Mouse (Mus musculus) gonadal fat pad, adult 2 months (tissue): ENCODE measurements around the gene Cxcl3. TPM values are rescaled to one million over a fixed set of nuclear protein-coding genes. Genes with fewer than 3 reads are reported as not detected.

ENCODE experiments used
- DNase-seq: peaks from one replicate; pipeline ENCODE4 v3.0.0-alpha.2; 2012; ENCODE audit warnings: low read depth
- polyA plus RNA-seq: library from polyadenylated mRNA; depleted of rRNA; stranded (reverse); fragments of >200 nt; gene quantifications from 2 replicates; pipeline ENCODE4 v1.2.3, GENCODE M21; 2012; rRNA removed

Cxcl3 gene
- polyA plus RNA-seq: 0.50 TPM in 1 of 2 replicates, not detected in the other

DNA sequence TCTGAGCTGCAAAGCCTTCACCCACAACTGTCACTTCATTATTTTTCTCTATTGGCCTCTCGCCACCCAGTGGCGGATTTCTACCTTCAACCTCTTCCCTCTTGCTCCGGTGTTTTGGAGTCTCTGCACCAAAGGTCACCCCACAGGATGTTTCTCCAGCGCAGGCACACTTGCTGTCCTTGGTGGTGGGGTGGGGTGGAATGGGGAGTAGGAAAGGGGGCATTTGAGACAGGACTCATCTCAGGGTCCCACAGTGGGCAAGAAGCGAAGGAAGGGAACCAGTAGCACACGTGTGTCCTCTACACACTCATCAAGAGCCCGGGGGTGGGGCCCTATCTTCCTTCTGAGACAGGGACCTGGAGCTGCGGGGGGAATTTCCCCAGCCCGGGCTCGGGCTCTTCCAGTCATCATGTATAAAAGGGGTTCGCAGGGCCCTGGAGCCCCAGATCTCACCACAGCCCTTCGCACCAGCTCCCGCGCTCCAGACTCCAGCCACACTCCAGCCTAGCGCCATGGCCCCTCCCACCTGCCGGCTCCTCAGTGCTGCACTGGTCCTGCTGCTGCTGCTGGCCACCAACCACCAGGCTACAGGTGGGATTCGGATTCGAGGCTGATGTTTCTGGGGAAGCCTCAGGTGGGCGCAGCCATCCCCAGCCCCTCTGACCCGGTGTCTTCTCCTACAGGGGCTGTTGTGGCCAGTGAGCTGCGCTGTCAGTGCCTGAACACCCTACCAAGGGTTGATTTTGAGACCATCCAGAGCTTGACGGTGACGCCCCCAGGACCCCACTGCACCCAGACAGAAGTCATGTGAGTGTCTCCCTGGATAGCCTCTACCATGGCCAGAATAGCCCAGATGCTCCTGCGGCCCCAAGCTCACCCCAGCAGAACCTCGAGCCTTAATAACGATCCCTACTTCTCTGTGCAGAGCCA lies at the start of gene Cxcl3:
Cxcl3 (plus strand) TSS at position 445 of the 930 bp plus-strand sequence.
- no peak for DNase-seq

DNA sequence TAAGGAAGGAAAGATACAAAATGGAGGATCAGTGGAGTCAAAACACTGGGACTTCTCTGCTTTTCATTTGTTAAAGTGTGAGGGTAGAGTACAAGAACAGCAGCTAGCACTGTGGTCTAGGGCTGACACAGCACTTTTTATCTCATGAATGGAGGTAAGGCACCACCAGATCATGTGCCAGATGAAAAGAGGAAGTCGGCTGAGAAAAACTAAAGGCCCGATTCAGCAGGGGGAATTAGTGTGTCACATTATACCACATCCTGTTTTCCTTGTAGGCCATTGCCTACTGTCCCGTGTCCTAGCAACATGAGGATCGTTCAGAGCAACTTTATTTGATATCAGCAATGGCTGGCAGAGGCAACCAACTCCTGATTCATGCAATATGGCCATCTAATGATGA lies 43.9 kb upstream of the Cxcl3 start:
- DNase-seq: no peak

DNA sequence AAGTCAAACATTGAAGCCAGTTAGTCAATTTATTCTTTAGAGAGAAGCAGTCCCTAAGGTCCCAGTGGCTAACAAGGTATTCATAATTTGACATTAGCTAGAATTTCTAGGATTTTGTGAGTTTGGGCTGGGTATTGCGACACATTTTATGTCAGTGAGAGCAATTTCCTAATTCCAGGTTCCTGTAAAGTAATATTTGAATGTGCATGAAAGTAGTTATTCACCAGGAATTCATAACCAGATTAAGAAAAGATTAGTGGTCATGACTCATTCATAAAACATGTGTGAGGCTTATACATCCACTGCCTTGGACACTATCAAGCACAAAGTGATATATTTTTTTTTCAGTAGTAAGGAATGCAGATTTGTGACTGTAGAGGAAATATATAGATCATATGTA lies 32.0 kb upstream of the Cxcl3 start:
- DNase-seq: no peak

DNA sequence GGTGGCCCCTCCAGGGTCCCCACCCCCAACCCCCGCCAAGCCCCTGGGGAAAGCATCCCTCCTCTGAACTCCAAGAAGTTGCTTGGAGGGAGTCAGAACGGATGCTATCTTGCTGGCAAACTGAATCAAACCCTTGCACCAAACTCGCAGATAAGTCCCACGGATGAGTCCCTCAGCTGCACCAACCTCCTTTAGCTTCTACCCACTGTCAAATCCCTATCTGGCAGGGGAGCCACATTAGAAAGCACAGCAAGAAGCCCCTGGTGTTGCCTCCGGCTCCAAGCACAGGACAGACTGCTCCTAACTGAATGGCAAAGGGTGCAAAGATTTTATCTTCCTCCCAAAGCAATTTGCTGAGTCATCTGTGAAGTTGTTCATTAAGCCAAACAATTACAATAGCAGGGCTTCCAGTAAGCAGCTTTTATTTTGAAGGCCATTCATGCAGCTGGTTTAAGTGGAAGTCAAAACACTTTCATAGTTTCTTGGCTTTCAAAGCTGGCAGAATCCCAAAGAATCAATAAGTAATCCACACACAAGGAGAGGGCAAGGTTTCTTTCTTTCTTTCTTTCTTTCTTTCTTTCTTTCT lies 27.8 kb upstream of the Cxcl3 start:
- DNase-seq: peak; percentile 36

DNA sequence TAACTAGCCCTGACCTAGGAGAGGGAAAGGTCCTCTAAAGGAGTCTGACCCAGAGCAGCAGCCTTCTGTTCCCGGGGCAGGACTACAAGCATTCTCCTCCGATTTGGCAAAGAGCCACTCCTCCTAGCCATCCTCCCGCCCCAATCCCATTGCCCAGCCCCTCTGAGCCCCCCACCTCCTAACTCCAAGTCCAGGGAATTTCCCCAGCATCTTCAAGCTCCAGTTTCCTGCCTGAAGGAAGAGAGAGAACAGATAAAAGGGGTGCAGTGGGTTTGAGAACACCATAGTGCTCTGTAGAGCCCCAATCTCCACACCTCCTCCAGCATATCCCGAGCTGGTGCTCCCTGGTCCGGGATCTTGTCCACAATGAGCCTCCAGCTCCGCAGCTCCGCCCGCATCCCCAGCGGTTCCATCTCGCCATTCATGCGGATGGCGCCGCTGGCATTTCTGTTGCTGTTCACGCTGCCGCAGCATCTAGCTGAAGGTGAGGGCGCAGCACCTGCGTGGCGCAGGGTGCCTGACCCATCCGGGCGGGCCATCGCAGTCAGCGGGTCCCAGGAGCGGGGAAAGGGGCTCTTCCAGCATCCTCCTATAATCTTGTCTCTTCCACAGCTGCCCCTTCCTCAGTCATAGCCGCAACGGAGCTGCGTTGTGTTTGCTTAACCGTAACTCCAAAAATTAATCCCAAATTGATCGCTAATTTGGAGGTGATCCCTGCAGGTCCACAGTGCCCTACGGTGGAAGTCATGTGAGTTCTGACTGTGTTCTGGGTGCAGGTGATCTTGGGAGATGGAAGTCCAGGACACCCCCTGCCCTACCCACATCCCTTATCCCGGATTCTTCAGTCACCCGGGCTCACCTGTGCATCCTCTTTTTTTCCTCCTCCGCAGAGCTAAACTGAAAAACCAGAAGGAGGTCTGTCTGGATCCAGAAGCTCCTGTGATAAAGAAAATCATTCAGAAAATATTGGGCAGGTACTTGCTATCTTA lies 26.5 kb upstream of the Cxcl3 start, which contains the start of gene Cxcl5:
Cxcl5 (plus strand) TSS at position 284 of the 989 bp plus-strand sequence.
- no peak for DNase-seq

DNA sequence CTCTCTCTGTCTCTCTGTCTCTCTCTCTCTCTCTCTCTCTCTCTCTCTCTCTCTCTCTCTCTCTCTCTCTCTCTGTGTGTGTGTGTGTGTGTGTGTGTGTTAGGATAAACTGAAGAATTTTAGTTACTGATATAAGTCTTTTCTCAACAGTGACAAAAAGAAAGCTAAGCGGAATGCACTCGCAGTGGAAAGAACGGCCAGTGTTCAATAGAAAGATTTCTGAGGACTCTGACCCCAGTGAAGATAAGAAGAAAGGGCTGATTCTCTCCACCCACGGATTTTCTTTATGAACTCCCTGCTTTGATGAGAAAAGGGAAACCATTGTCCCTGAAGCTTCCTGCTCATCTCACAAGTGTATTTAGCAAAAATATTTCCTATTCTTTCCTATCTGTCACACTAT lies 25.6 kb upstream of the Cxcl3 start:
- no peak for DNase-seq

DNA sequence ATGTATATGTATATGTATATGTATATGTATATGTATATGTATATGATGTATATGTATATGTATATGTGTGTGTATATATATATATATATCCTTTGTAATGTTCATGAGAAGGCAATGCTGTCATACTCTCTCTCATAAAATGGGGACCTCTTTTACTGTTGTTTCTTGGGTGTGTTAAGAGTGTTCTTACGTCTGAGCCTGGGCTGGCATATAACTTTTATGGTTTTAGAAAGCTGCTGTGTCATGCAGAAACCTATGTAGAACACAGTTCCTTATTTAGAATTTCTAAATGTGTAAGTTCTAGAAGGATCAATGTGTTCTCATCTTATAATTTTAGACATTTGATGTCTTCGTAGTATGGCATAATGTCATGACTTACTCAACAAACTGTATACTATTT lies 25.1 kb upstream of the Cxcl3 start:
- DNase-seq: no peak

DNA sequence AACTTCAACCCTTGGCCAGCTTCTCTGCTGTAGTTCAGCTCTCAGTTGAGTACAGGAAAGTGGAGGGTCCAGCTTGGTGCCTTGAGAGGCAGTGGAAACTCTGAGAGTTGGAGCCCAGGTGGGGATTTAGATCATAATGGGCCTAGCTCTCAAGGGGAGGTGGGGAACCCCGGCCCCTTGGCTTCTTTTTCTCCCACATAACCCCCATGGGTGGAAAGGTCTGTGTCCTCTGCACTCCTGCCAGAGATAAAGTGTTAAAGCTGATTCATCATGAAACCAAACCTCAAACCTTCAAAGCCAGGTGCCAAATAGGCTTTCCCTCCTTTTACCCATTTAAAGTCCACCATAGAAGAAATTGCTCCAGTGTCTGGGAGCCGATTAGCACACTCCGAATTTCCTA lies 24.1 kb upstream of the Cxcl3 start:
- DNase-seq: no peak

DNA sequence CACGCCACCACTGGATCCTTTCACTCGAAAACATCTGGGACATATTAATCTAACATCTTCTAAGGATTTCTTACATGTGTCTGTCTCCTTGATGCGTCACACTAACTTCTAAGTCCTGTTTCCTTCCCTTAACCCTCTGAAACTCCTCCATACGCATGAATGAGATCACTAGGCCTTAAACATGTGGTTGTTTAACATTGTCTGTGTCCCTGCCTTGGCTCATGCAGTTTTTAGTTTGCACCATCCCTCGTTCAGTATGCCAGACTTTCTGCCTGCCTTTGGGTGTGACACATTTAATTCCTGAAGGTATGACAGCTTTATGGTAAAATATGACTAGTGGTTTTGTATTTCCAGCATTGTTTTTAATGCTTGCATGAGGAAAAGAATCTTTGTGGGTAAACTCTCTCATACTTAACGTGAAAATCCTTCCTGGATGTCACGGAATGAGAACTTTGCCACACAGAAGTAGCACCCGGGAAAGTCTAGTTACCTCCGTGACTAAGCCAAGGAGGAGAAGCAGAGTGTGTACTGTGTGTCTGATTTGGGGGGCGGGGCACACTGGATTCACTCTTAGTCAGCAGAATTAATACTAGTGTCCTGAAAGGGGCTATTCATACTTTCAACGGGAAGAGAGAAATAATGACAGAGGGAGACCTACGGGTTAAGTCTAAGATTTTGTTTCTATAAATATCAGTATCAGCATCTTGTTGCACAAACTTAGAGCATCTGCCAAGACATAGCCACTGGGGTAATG lies 21.8 kb upstream of the Cxcl3 start:
- DNase-seq: no peak

DNA sequence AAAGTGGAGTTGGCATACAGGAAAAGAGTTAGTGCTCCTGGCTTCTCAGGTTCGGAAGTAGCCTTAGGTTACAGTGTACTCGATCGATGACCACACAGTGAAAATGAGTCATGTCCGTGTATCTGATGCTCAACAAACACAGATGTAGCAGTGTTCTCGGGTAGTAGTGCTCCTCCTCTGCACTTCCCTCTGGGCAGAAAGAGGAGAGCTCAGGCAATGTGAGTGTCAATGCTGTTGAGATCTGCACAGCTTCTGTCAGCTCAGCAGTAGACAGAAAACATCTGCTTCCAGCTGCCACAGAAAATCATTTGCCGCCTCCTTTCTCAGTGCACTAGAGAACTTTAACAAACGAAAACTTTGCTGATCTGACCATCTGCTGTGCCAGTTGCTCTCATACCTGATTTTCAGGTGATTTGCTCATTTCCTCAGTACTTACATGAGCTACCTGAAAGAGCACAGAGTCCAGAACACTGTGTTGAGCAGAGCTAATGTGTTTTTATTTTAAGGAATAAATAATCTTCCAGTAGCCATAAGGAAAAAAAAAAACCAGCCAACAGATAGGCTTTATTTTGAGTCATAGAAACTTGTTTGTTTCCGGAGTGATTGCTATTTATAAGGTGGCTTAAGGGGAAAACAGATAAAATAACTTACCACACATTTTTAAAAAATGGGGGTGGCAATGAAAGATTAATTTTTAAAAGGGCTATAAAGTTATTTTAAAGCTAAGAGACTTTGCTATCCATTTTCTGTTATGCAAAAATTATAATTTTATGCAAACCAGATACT lies 19.9 kb upstream of the Cxcl3 start:
- no peak for DNase-seq

DNA sequence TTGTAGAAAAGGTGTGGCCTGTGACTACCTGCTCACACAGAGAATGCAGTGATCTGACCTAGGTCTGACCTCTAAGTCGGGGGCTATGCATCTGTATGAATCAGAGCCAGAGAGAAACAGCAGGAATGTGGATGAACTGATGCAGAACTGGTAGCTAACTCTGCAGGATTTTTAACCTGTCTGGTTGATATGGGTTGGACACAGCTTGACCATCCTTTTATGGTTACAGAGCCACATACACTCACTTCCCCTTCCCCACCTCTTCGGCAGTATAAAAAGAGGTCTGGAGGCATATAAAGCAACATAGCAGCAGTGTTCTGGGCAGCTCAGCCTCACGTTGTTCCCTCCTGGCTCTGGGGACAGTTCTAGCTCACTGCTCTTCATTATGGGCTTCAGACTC lies 17.7 kb upstream of the Cxcl3 start, which contains the start of gene Ppbp:
Ppbp (plus strand) TSS at position 301 of the 400 bp plus-strand sequence.
- no peak for DNase-seq

DNA sequence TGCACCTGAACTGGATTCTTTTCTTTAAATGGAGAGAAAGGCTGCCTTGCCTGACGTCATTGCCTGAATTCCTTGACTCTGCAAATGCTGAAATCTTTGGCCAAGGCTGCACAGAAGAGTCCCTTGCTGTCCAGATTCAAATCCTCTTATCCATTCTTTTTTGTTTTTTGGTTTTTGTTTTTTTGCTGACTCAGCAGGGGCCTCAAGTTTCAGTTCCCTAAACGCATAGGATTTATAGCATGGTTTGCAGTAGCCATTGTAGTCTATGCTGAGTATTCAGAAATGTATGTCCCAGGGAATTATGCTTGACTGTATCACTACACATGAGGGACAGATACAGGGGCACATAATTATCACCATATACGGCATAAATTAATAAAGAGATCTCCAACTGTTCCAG lies 14.5 kb upstream of the Cxcl3 start:
- DNase-seq: no peak

DNA sequence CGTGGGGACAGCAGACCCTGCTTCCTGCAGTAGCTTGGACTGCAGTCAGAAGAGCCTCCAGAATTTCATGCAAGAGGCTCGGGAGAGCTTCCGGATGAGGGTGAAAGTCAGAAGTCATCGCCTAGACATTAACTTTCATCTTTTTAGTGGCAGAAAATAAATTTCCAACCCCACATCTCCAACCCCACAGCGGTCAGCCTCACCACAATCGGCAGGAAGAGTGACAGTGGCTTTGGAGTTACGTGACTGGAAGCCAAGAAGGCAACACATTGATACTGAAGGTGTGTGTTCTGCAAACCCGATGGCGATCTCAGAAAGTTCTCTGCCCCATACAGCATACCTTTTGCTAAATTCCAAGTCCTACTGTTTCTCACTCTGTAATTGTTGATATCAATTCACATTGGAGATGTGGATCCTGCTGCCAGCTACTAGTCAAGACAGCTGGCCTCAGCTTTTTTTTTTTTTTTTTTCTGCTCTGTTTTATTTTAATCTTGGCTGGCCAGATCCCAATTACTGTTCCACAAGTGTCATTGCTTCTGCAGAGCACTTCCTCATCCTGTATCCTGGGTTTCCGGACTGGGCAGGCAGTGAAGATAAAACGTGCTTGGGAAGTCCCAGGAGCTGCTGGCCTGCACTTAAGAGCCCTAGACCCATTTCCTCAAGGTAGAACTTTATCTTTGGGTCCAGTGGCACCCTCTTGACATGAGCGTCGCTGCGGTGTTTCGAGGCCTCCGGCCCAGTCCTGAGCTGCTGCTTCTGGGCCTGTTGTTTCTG lies 13.8 kb upstream of the Cxcl3 start, which contains the start of gene Pf4:
Pf4 (plus strand) TSS at position 556 of the 774 bp plus-strand sequence.
- no peak for DNase-seq

DNA sequence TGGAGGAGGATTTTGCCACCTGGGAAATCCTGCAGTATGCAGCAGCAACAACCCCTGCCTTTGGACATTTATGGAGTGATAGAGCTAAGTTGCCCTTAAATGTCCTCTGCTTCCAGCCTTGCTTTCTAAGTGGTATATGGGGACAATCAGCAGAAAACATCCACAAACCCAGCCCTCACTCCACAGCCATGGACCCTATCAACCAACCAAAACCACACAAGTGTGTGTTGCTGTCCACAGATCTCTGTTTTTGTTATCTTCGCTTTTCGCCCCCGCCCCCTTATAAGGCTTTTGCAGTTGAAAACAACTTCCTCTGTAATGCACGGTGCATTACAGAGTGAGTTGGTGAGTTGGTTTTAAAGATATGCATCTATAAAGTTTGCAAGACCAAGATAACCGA lies 10.3 kb upstream of the Cxcl3 start:
- no peak for DNase-seq

DNA sequence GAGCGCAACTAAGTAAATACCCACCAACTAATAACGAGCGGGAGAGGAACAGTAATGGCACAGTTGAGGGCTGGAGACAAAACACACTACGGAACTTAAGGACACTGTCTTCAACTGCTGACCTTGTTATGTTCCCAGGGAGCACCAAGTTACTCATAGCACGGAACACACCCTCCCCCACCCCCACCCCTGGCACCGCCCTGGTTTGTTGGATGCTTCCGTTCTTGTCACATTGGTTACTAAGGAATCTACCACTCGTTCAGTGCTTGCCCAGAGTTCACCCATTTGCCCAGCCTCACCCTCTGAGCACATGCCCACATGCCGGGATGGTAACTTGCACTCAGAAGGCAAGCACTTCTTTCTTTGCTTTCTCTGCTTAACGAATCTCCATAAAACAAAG lies 8.3 kb upstream of the Cxcl3 start:
- DNase-seq: no peak

DNA sequence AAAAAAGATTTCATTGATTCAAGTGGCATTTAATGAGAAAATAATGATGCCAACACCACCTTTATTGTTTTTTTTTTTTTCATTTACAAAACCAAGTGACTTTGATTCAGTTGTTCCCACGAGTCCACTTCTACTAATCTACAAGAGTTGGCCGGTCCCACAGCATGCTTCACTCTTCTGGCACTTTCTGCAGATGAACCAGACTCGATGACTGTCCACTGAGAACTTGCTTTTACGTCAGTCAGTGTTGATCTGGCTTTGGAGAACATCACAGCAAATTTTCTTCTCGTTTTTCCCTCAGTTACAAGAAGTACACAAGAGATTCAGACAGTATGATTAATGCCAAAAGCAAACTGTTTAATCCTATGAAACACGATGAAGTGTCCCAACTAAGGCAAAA lies 7.0 kb upstream of the Cxcl3 start:
- no peak for DNase-seq

DNA sequence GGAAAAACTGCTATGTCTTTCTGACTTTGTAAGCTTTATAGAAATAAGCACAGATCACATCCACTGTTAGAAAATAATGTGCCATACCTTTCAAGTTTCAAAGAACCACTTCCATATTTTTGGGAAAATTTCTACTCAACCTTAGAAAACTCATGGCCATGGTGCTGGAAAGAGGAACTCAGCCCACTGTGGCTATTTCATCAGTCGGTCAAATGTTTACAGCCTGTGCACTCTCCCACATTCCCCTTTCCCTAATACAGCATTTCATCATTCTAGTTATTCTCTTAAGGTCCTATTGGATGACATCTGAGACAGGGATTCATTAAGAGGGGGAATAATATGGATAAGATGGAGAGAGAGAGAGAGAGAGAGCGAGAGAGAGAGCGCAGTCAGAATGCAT lies 2.2 kb upstream of the Cxcl3 start:
- no peak for DNase-seq

DNA sequence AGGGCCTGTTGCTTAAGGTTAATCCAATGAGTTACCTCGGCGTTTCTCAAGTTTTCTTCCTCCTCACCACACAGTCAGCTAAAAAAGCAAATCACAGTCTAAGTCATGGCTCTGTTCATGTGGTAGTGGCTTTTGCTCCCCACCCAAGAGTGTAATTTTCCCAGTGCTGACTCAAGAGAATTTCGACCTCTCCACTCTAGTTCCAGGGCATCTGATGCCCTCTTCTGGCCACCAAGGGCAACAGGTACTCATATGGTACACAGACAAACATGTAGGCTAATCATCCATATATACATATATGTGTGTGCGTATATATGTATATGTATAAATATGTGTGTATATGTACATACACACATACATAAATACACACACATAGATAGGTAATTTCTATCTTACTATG lies 2.2 kb downstream of the Cxcl3 start:
- DNase-seq: no peak

DNA sequence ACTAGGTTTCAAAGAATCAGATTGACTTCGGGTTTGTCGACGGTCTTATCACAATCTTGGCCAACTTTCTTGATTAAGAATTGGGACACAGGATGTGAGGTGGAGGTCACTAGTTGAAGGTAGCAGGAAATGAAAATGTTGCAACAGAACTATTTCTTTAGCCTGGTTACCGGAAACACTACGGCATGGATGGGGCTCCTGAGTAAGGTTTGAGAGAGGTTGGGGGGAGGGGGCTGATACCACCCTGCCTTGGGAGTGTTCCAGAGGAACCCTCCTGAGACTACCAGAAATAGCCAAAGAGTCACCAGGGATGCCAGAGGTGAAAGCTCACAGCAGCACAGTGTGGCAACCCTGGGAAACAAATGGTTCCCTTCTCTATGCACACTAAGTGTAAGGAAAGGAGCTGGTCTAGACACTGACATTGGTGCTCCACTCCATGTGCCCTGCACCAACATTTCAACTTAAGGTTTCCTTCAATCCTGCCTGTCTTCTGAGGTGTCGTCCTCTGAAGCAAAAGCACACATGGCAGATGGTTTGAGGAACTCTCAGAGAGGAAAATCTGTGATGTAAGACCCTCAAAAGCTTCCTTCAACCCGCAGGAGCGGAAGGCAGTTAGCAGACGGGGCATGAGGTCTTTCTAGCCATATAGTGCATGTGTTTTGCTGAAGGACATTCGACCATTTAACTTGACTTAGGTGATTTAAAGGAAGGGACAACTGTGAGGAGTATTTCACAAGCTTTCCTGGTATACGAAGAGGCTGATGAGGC lies 3.6 kb downstream of the Cxcl3 start:
- DNase-seq: no peak
